Mouse (Mus musculus) hindbrain, embryonic 10.5 days (tissue): ENCODE measurements around the gene E2f2. TPM values are rescaled to one million over a fixed set of nuclear protein-coding genes. Genes with fewer than 3 reads are reported as not detected.

Source experiments
- DNase-seq: peaks from one replicate; pipeline ENCODE4 v3.0.0-alpha.2; 2017; ENCODE audit warnings: low spot score
- H3K27ac ChIP-seq: fragments of 300-500 bp; sonication (generic); 2 replicates; pipeline ENCODE4 v1.5.1; 2016; ENCODE audit warnings: mild to moderate bottlenecking, moderate library complexity
- H3K27me3 ChIP-seq: fragments of 300-500 bp; sonication (generic); 2 replicates; pipeline ENCODE4 v1.6.1; 2016; ENCODE audit warnings: mild to moderate bottlenecking; ENCODE audit not compliant: poor library complexity, insufficient read depth, severe bottlenecking
- H3K36me3 ChIP-seq: fragments of 300-500 bp; sonication (generic); 2 replicates; pipeline ENCODE4 v1.6.1; 2016; ENCODE audit warnings: mild to moderate bottlenecking, moderate library complexity
- H3K4me1 ChIP-seq: fragments of 300-500 bp; sonication (generic); replicated peaks from 2 replicates; pipeline ENCODE4 v1.6.1; 2016; ENCODE audit warnings: mild to moderate bottlenecking
- H3K4me3 ChIP-seq: fragments of 300-500 bp; sonication (generic); 2 replicates; pipeline ENCODE4 v1.5.1; 2016; ENCODE audit warnings: mild to moderate bottlenecking, moderate library complexity
- H3K9me3 ChIP-seq: fragments of 300-500 bp; sonication (generic); 2 replicates; pipeline ENCODE4 v1.6.1; 2016; ENCODE audit warnings: mild to moderate bottlenecking, moderate library complexity
- WGBS: fragments of 180-500 bp; shearing (Covaris S2); methylation state at CpG from one replicate; pipeline ENCODE4 v1.1.7; 2016; 5-methylcytosine and 5-hydroxymethylcytosine counted together
- polyA plus RNA-seq: library from polyadenylated mRNA; unstranded; fragments of >200 nt; fragmentation: Nextera tagmentation; extraction: Ambion mirVana; gene quantifications from 2 replicates; pipeline ENCODE4 v1.2.1, GENCODE M21; 2016

Gene E2f2
- polyA plus RNA-seq, 1 experiment from 2014 or later, result 9.0 TPM

GRCm38 (mm10) chr4:136199562-136200292 is 27.5 kb downstream of the E2f2 start:
- 0 out of 2 replicates have a peak, but pooled peaks cover 11% of the 10 kb centered on the region for H3K36me3 ChIP-seq
- peaks cover 20% of the 10 kb centered on the region for H3K4me1 ChIP-seq
- 37% methylated on average over 9 of the region's 9 CpGs for whole genome bisulfite sequencing

GRCm38 (mm10) chr4:136202509-136202908 is 30.3 kb downstream of the E2f2 start:
- Histone ChIP-seq H3K4me1 (peaks cover 36% of the 10 kb centered on the region), H3K4me3 (no peak overlapping the region), H3K27me3 (peaks cover 39% of the 10 kb centered on the region), H3K9me3 (no peaks in the 10 kb centered on the region), H3K27ac (no peak overlapping the region), H3K36me3 (no peaks in the 10 kb centered on the region)
- DNase-seq, result peak; percentile 84
- 5% methylated on average over 9 of the region's 9 CpGs for WGBS

More at GRCm38 (mm10) chr4:136199562-136200292, 27.5 kb downstream of the E2f2 start:
- Histone ChIP-seq H3K9me3 (no peaks in the 10 kb centered on the region), H3K4me3 (no peak overlapping the region), H3K27ac (no peak overlapping the region), H3K27me3 (peaks cover 26% of the 10 kb centered on the region)
- DNase-seq, result peak; percentile 40

GRCm38 (mm10) chr4:136204775-136205174 is 32.6 kb downstream of the E2f2 start:
- no peaks in the 10 kb centered on the region for H3K9me3 ChIP-seq
- H3K27ac ChIP-seq, result no peak overlapping the region
- 80% methylated on average over 2 of the region's 2 CpGs for WGBS
- no peak for DNase-seq
- no peaks in the 10 kb centered on the region for H3K36me3 ChIP-seq
- H3K4me3 ChIP-seq, result no peak overlapping the region
- peaks cover 37% of the 10 kb centered on the region for H3K4me1 ChIP-seq
- peaks cover 55% of the 10 kb centered on the region for H3K27me3 ChIP-seq

GRCm38 (mm10) chr4:136206033-136206893 is 34.1 kb downstream of the E2f2 start, which contains the start of gene Asap3:
Gene Asap3 (plus strand): TSS chr4:136206365.
- peak within 1 kb of the TSS; percentile 73 for H3K4me3 ChIP-seq
- H3K27me3 ChIP-seq, result peaks cover 54% of the 10 kb centered on the region
- peak within 1 kb of the TSS; percentile 89 for H3K27ac ChIP-seq

GRCm38 (mm10) chr4:136206943-136207342 is 34.7 kb downstream of the E2f2 start:
- Histone ChIP-seq H3K9me3 (no peaks in the 10 kb centered on the region), H3K27ac (peak overlapping the region; percentile 89), H3K36me3 (no peaks in the 10 kb centered on the region), H3K4me1 (peaks cover 26% of the 10 kb centered on the region), H3K4me3 (peak overlapping the region; percentile 73), H3K27me3 (peaks cover 51% of the 10 kb centered on the region)
- WGBS, result 4% methylated on average over 6 of the region's 6 CpGs
- DNase-seq, result peak; percentile 27

More at GRCm38 (mm10) chr4:136206033-136206893, 34.1 kb downstream of the E2f2 start, which contains the start of gene Asap3:
- peak; percentile 99 for DNase-seq
- Histone ChIP-seq H3K4me1 (peaks cover 26% of the 10 kb centered on the region), H3K36me3 (no peaks in the 10 kb centered on the region), H3K9me3 (no peaks in the 10 kb centered on the region)
- under 1% methylated on average over 54 of the region's 54 CpGs for WGBS

- DNase-seq, result no peak
- H3K27ac ChIP-seq, result no peak overlapping the region
- H3K9me3 ChIP-seq, result no peaks in the 10 kb centered on the region
- no peaks in the 10 kb centered on the region for H3K36me3 ChIP-seq
- H3K4me1 ChIP-seq, result peaks cover 19% of the 10 kb centered on the region
- peaks cover 30% of the 10 kb centered on the region for H3K27me3 ChIP-seq
- WGBS, result 86% methylated on average over 9 of the region's 9 CpGs
- no peak overlapping the region for H3K4me3 ChIP-seq
These were observed 38.7 kb downstream of the E2f2 start for GRCm38 (mm10) chr4:136210931-136211330.

GRCm38 (mm10) chr4:136213629-136214028 is 41.4 kb downstream of the E2f2 start:
- Histone ChIP-seq H3K9me3 (no peaks in the 10 kb centered on the region), H3K4me1 (peaks cover 15% of the 10 kb centered on the region), H3K4me3 (no peak overlapping the region), H3K27me3 (peaks cover 27% of the 10 kb centered on the region), H3K36me3 (no peaks in the 10 kb centered on the region), H3K27ac (no peak overlapping the region)
- no peak for DNase-seq
- WGBS, result 86% methylated on average over 7 of the region's 7 CpGs

GRCm38 (mm10) chr4:136214828-136215227 is 42.6 kb downstream of the E2f2 start:
- WGBS, result 89% methylated on average over 8 of the region's 8 CpGs
- DNase-seq, result no peak
- Histone ChIP-seq H3K36me3 (no peaks in the 10 kb centered on the region), H3K4me1 (peaks cover 27% of the 10 kb centered on the region), H3K9me3 (no peaks in the 10 kb centered on the region), H3K27me3 (peaks cover 33% of the 10 kb centered on the region), H3K4me3 (no peak overlapping the region), H3K27ac (no peak overlapping the region)

GRCm38 (mm10) chr4:136215576-136215975 is 43.4 kb downstream of the E2f2 start:
- Histone ChIP-seq H3K27ac (no peak overlapping the region), H3K27me3 (peaks cover 40% of the 10 kb centered on the region), H3K4me1 (peaks cover 35% of the 10 kb centered on the region), H3K9me3 (no peaks in the 10 kb centered on the region), H3K36me3 (no peaks in the 10 kb centered on the region), H3K4me3 (no peak overlapping the region)
- DNase-seq, result no peak
- 90% methylated on average over 8 of the region's 8 CpGs for WGBS

- 65% methylated on average over 10 of the region's 10 CpGs for WGBS
- peaks cover 40% of the 10 kb centered on the region for H3K4me1 ChIP-seq
- no peak overlapping the region for H3K4me3 ChIP-seq
- H3K36me3 ChIP-seq, result no peaks in the 10 kb centered on the region
- DNase-seq, result no peak
- no peak overlapping the region for H3K27ac ChIP-seq
- peaks cover 43% of the 10 kb centered on the region for H3K27me3 ChIP-seq
- H3K9me3 ChIP-seq, result no peaks in the 10 kb centered on the region
These were observed 44.9 kb downstream of the E2f2 start for GRCm38 (mm10) chr4:136217063-136217462.

GRCm38 (mm10) chr4:136218595-136219214 is 46.5 kb downstream of the E2f2 start:
- peak; percentile 48 for DNase-seq
- H3K4me1 ChIP-seq, result peaks cover 46% of the 10 kb centered on the region
- no peaks in the 10 kb centered on the region for H3K36me3 ChIP-seq
- peak overlapping the region; percentile 72 for H3K27ac ChIP-seq
- H3K4me3 ChIP-seq, result peak overlapping the region; percentile 27
- 6% methylated on average over 18 of the region's 18 CpGs for WGBS
- H3K9me3 ChIP-seq, result no peaks in the 10 kb centered on the region
- peaks cover 43% of the 10 kb centered on the region for H3K27me3 ChIP-seq

- Histone ChIP-seq H3K36me3 (no peaks in the 10 kb centered on the region), H3K27ac (peak overlapping the region; percentile 70), H3K4me3 (peak overlapping the region; percentile 38), H3K27me3 (peaks cover 43% of the 10 kb centered on the region), H3K4me1 (peaks cover 57% of the 10 kb centered on the region), H3K9me3 (no peaks in the 10 kb centered on the region)
- peak; percentile 40 for DNase-seq
- 7% methylated on average over 17 of the region's 17 CpGs for WGBS
These were observed 48.1 kb downstream of the E2f2 start for GRCm38 (mm10) chr4:136220133-136220775.
